Mouse (Mus musculus) MEL (cell line): ENCODE results near the gene Mrpl46. TPM values are rescaled to one million over a fixed set of nuclear protein-coding genes. Genes with fewer than 3 reads are reported as not detected.

ENCODE experiments used
- DNase-seq: peaks from one replicate; pipeline ENCODE4 v3.0.0; 2011; ENCODE audit warnings: low read depth, low spot score
- H3K27ac ChIP-seq: 2 replicates; pipeline ENCODE4 v1.5.1; 2012; ENCODE audit warnings: low read depth, mild to moderate bottlenecking, control low read depth, low read length, moderate library complexity; ENCODE audit not compliant: control insufficient read depth
- H3K27me3 ChIP-seq, 2 experiments: fragments of 150-350 bp in 1 of 2; sonication (generic) in 1 of 2; 2 replicates each; pipeline ENCODE4 v1.6.1; 2012; ENCODE audit warnings: low read length in 2 of 2, mild to moderate bottlenecking in 2 of 2, improper control_type of control experiment in 1 of 2, moderate library complexity in 1 of 2; ENCODE audit not compliant: insufficient read depth in 2 of 2, control insufficient read depth in 1 of 2
- H3K36me3 ChIP-seq, 2 experiments: 2 replicates each; pipeline ENCODE4 v1.6.1; 2012 to 2014; ENCODE audit warnings: low read length in 2 of 2, improper control_type of control experiment in 1 of 2, inconsistent platforms in 1 of 2, mild to moderate bottlenecking in 1 of 2; ENCODE audit not compliant: insufficient read depth in 2 of 2, control insufficient read depth in 1 of 2
- H3K4me1 ChIP-seq, 2 experiments: fragments of 150-350 bp in 1 of 2; sonication (generic) in 1 of 2; 2 replicates each; pipeline ENCODE4 v1.6.1; 2012; ENCODE audit warnings: low read length in 2 of 2, improper control_type of control experiment in 1 of 2, mild to moderate bottlenecking in 1 of 2; ENCODE audit not compliant: insufficient read depth in 2 of 2, control insufficient read depth in 1 of 2
- H3K4me3 ChIP-seq, 2 experiments: fragments of 150-350 bp in 1 of 2; sonication (generic) in 1 of 2; 2 replicates each; pipeline ENCODE4 v1.5.1; 2012; ENCODE audit warnings: low read depth in 2 of 2, low read length in 2 of 2, mild to moderate bottlenecking in 2 of 2, moderate library complexity in 2 of 2, control low read depth in 1 of 2, improper control_type of control experiment in 1 of 2; ENCODE audit not compliant: control insufficient read depth in 1 of 2, insufficient read depth in 1 of 2
- H3K79me2 ChIP-seq: 2 replicates; pipeline ENCODE4 v1.6.1; 2012; ENCODE audit warnings: mild to moderate bottlenecking, low read length, moderate library complexity; ENCODE audit not compliant: control insufficient read depth, poor library complexity, insufficient read depth
- H3K9ac ChIP-seq: 2 replicates; pipeline ENCODE4 v1.6.1; 2012; ENCODE audit warnings: low read depth, mild to moderate bottlenecking, control low read depth, low read length, moderate library complexity; ENCODE audit not compliant: control insufficient read depth, poor library complexity, severe bottlenecking
- H3K9me3 ChIP-seq: fragments of 150-350 bp; sonication (generic); replicated peaks from 2 replicates; pipeline ENCODE4 v1.6.1; 2012; ENCODE audit warnings: mild to moderate bottlenecking, low read length, improper control_type of control experiment, moderate library complexity; ENCODE audit not compliant: insufficient read depth
- BHLHE40 ChIP-seq: IDR thresholded peaks from 2 replicates; pipeline ENCODE4 v1.6.1; 2012; ENCODE audit warnings: low read depth, mild to moderate bottlenecking, inconsistent platforms, low read length, improper control_type of control experiment, borderline replicate concordance
- E2F4 ChIP-seq: IDR thresholded peaks from 2 replicates; pipeline ENCODE4 v1.6.1; 2011; ENCODE audit warnings: low read depth, low read length, improper control_type of control experiment, borderline replicate concordance
- ELF1 ChIP-seq: IDR thresholded peaks from 2 replicates; pipeline ENCODE4 v1.6.1; 2014; ENCODE audit warnings: low read depth, mild to moderate bottlenecking, inconsistent platforms, low read length, improper control_type of control experiment, moderate library complexity
- ETS1 ChIP-seq: IDR thresholded peaks from 2 replicates; pipeline ENCODE4 v1.6.1; 2012; ENCODE audit warnings: low read depth, mild to moderate bottlenecking, inconsistent platforms, low read length, improper control_type of control experiment, moderate library complexity
- HCFC1 ChIP-seq: IDR thresholded peaks from 2 replicates; pipeline ENCODE4 v1.6.1; 2012; ENCODE audit warnings: low read depth, mild to moderate bottlenecking, inconsistent platforms, low read length, improper control_type of control experiment, moderate library complexity
- KAT2A ChIP-seq: conservative IDR thresholded peaks from 2 replicates; pipeline ENCODE4 v1.6.1; 2012; ENCODE audit warnings: low read depth, low read length, improper control_type of control experiment, inconsistent platforms
- MAX ChIP-seq: IDR thresholded peaks from 2 replicates; pipeline ENCODE4 v1.6.1; 2011; ENCODE audit warnings: low read length, improper control_type of control experiment
- MAZ ChIP-seq: IDR thresholded peaks from 2 replicates; pipeline ENCODE4 v1.6.1; 2012; ENCODE audit warnings: low read depth, mild to moderate bottlenecking, inconsistent platforms, low read length, improper control_type of control experiment
- MEF2A ChIP-seq: IDR thresholded peaks from 2 replicates; pipeline ENCODE4 v1.6.1; 2014; ENCODE audit warnings: low read depth, mild to moderate bottlenecking, inconsistent platforms, low read length, improper control_type of control experiment; ENCODE audit not compliant: poor library complexity, insufficient replicate concordance, severe bottlenecking; ENCODE audit errors: extremely low read depth
- MXI1 ChIP-seq: IDR thresholded peaks from 2 replicates; pipeline ENCODE4 v1.6.1; 2011; ENCODE audit warnings: mild to moderate bottlenecking, low read depth, low read length, improper control_type of control experiment
- NRF1 ChIP-seq: IDR thresholded peaks from 2 replicates; pipeline ENCODE4 v1.6.1; 2014; ENCODE audit warnings: low read depth, mild to moderate bottlenecking, inconsistent platforms, low read length, improper control_type of control experiment, moderate library complexity; ENCODE audit not compliant: poor library complexity, insufficient read depth, severe bottlenecking
- POLR2AphosphoS2 ChIP-seq: IDR thresholded peaks from 2 replicates; pipeline ENCODE4 v1.6.1; 2011; ENCODE audit warnings: low read length, improper control_type of control experiment
- RAD21 ChIP-seq: IDR thresholded peaks from 2 replicates; pipeline ENCODE4 v1.6.1; 2011; ENCODE audit warnings: mild to moderate bottlenecking, low read depth, low read length, improper control_type of control experiment
- SIN3A ChIP-seq: IDR thresholded peaks from 2 replicates; pipeline ENCODE4 v1.6.1; 2012; ENCODE audit warnings: low read length, improper control_type of control experiment, inconsistent platforms
- TAL1 ChIP-seq: IDR thresholded peaks from 2 replicates; pipeline ENCODE4 v1.6.1; 2012; ENCODE audit warnings: mild to moderate bottlenecking, inconsistent platforms, low read length, moderate library complexity, mixed read lengths
- ZC3H11A ChIP-seq: IDR thresholded peaks from 2 replicates; pipeline ENCODE4 v1.6.1; 2012; ENCODE audit warnings: low read depth, mild to moderate bottlenecking, inconsistent platforms, low read length, improper control_type of control experiment
- ZMIZ1 ChIP-seq: IDR thresholded peaks from 2 replicates; pipeline ENCODE4 v1.6.1; 2012; ENCODE audit warnings: low read depth, mild to moderate bottlenecking, inconsistent platforms, low read length, improper control_type of control experiment, moderate library complexity
- polyA plus RNA-seq, 2 experiments: library from polyadenylated mRNA; stranded (reverse) in 1 of 2; unstranded in 1 of 2; fragments of >175 nt in 1 of 2; fragments of >200 nt in 1 of 2; gene quantifications; 2 replicates each; pipeline versions ENCODE4 v1.2.1 to v1.2.4; 2012; ENCODE audit warnings: low replicate concordance in 2 of 2, low read depth in 1 of 2; ENCODE audit not compliant: insufficient read length in 2 of 2, insufficient read depth in 1 of 2, missing spikeins in 1 of 2
- total RNA-seq: library from RNA; depleted of rRNA; stranded (reverse); fragments of 300-350 nt; gene quantifications from 2 replicates; pipeline ENCODE4 v1.2.3, GENCODE M21; 2012

The Mrpl46 gene
- total and polyA plus RNA-seq, 3 experiments, result 67.2 to 70.8 TPM; not detected in 1

GRCm38 (mm10) chr7:78787793-78788380 is 4.6 kb upstream of the Mrpl46 start:
- no peak for DNase-seq
- Histone ChIP-seq H3K27ac (no peak overlapping the region), H3K36me3 (peaks cover 0 to 4% of the 10 kb centered on the region in 2 experiments; a peak in 3 of 4 replicates), H3K9ac (no peak overlapping the region), H3K4me3 (no peak overlapping the region), H3K27me3 (no peaks in the 10 kb centered on the region), H3K79me2 (peaks cover 7% of the 10 kb centered on the region), H3K4me1 (peaks cover 0 to under 1% of the 10 kb centered on the region in 2 experiments; a peak in 1 of 4 replicates), H3K9me3 (no peaks in the 10 kb centered on the region)
- TF ChIP-seq ZC3H11A, result no peak
- no peak for TF ChIP-seq ELF1
- no peak for TF ChIP-seq MXI1

GRCm38 (mm10) chr7:78785906-78786305 is 2.6 kb upstream of the Mrpl46 start:
- Histone ChIP-seq H3K36me3 (peaks cover 0 to 8% of the 10 kb centered on the region in 2 experiments; a peak in 3 of 4 replicates), H3K4me3 (no peak overlapping the region), H3K27ac (no peak overlapping the region), H3K9ac (no peak overlapping the region), H3K9me3 (no peaks in the 10 kb centered on the region), H3K4me1 (no peaks in the 10 kb centered on the region; a peak in 2 of 4 replicates), H3K27me3 (no peaks in the 10 kb centered on the region), H3K79me2 (peaks cover 16% of the 10 kb centered on the region)
- no peak for DNase-seq
- TF ChIP-seq SIN3A, result no peak
- TF ChIP-seq KAT2A, result no peak
- TF ChIP-seq MXI1, result no peak
- no peak for TF ChIP-seq RAD21
- TF ChIP-seq ETS1, result no peak
- no peak for TF ChIP-seq TAL1
- no peak for TF ChIP-seq MAX
- no peak for TF ChIP-seq BHLHE40
- TF ChIP-seq POLR2AphosphoS2, result no peak
- TF ChIP-seq HCFC1, result no peak
- no peak for TF ChIP-seq ZC3H11A
- no peak for TF ChIP-seq MEF2A
- no peak for TF ChIP-seq E2F4
- no peak for TF ChIP-seq NRF1
- no peak for TF ChIP-seq MAZ
- no peak for TF ChIP-seq ZMIZ1
